Mouse (Mus musculus): ENCODE data around the gene Cdh18. TPM values are rescaled to one million over a fixed set of nuclear protein-coding genes. Genes with fewer than 3 reads are reported as not detected.
"Not testable (repeated sequence)": the region's sequence is repeated elsewhere in the genome, so short reads cannot be mapped to it uniquely, and the experiment has no call there.

Cdh18 gene
- polyA plus RNA-seq, 1 experiment from 2014 or later: not detected

DNA sequence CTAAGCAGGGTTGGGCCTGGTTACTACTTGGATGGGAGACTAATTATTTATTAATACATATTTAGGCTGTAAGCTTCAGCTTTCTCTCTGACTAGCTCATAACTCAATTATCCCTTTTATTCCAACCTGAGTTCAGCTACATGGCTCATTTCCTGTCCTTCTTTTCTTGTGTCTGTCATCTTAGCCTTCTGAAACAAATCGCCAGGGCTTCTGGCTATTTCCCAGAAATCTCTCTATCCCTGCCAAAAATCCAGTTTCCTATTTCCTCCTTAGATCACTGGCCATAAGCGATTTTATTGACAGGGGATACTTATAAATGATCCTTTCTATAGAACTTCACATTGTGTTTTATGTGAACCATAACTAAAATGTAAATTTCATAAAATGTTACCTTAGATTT lies 167.6 kb downstream of the Cdh18 start:
- Histone ChIP-seq H3K9me3 (ENCODE audit: low read length) (no peaks in the 10 kb centered on the region), H3K27me3 (replicated peaks; ENCODE audit: insufficient read depth, low read length) (no peaks in the 10 kb centered on the region), H3K4me1 (ENCODE audit: insufficient read depth, low read depth, low read length) (no peaks in the 10 kb centered on the region), H3K4me2 (replicated peaks; ENCODE audit: low read depth, low read length) (no peak overlapping the region), H3K9ac (replicated peaks; ENCODE audit: low read depth) (no peak overlapping the region), H3K4me3 (ENCODE audit: low read depth, low read length) (no peak overlapping the region), H3K27ac (ENCODE audit: low read length) (no peak overlapping the region), H3K36me3 (ENCODE audit: insufficient read depth, low read length) (no peaks in the 10 kb centered on the region)
- ATAC-seq: no peak
- WGBS: 62% methylated on average over 2 of the region's 2 CpGs
- TF ChIP-seq CTCF (IDR thresholded peaks at IDR 0.05): no peak
- no peak for TF ChIP-seq EP300 (IDR thresholded peaks at IDR 0.05)
- DNase-seq (ENCODE audit: low spot score): no peak

DNA sequence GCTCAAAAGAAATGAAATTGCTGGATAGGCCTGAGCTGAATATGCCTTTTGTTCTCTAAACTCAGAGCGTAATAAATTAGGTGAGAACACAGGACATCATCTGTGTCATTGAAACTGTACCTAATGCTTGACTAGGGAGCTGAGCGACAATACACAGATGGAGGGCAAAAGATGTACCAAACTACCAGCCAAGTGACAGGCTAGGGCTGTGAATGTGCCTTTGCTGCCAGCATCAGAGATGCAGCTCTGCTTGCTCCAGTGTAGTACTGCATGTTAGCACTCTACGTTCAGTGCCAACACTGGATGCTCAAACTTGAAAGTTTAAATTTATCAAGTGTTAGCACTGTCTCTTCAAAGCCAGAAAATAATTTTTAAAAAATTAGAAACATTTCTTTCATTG lies 168.9 kb downstream of the Cdh18 start:
- 68% methylated on average over 3 of the region's 3 CpGs for WGBS
- no peak overlapping the region for H3K9ac ChIP-seq (replicated peaks; ENCODE audit: low read depth)
- no peaks in the 10 kb centered on the region for H3K9me3 ChIP-seq (ENCODE audit: low read length)
- no peaks in the 10 kb centered on the region for H3K27me3 ChIP-seq (replicated peaks; ENCODE audit: insufficient read depth, low read length)
- no peak for DNase-seq (ENCODE audit: low spot score)
- H3K4me2 ChIP-seq (replicated peaks; ENCODE audit: low read depth, low read length): no peak overlapping the region
- no peaks in the 10 kb centered on the region for H3K36me3 ChIP-seq (ENCODE audit: insufficient read depth, low read length)
- no peaks in the 10 kb centered on the region for H3K4me1 ChIP-seq (ENCODE audit: insufficient read depth, low read depth, low read length)
- TF ChIP-seq EP300 (IDR thresholded peaks at IDR 0.05): no peak
- H3K27ac ChIP-seq (ENCODE audit: low read length): no peak overlapping the region
- H3K4me3 ChIP-seq (ENCODE audit: low read depth, low read length): no peak overlapping the region
- no peak for ATAC-seq

DNA sequence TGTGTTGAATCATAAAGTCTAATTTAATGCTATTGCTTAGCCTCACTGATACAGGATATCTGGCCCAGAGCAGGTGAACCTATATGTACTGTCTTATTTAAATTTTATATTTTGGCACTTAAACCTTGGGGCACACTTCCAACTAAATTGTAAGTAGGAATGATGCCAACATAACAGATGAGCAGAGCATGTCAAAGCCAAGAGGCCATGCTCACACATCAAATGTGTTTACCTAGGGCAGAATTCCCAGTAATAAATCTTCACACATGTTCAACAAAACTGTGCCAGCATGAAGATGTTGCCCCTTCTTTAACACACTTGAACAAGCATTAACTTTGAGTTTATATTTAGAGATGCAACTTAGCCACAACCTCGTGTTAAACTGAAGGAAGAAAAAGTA lies 177.8 kb downstream of the Cdh18 start:
- H3K36me3 ChIP-seq (ENCODE audit: insufficient read depth, low read length): no peaks in the 10 kb centered on the region
- H3K4me1 ChIP-seq (ENCODE audit: insufficient read depth, low read depth, low read length): no peaks in the 10 kb centered on the region
- no peaks in the 10 kb centered on the region for H3K9me3 ChIP-seq (ENCODE audit: low read length)
- no peaks in the 10 kb centered on the region for H3K27me3 ChIP-seq (replicated peaks; ENCODE audit: insufficient read depth, low read length)
- DNase-seq (ENCODE audit: low spot score): no peak
- ATAC-seq: no peak
- no peak overlapping the region for H3K9ac ChIP-seq (replicated peaks; ENCODE audit: low read depth)
- H3K4me2 ChIP-seq (replicated peaks; ENCODE audit: low read depth, low read length): no peak overlapping the region
- TF ChIP-seq CTCF (IDR thresholded peaks at IDR 0.05) (no peak), EP300 (IDR thresholded peaks at IDR 0.05) (no peak)
- no peak overlapping the region for H3K4me3 ChIP-seq (ENCODE audit: low read depth, low read length)
- H3K27ac ChIP-seq (ENCODE audit: low read length): no peak overlapping the region
- WGBS: 45% methylated on average over 1 of the region's 1 CpGs

DNA sequence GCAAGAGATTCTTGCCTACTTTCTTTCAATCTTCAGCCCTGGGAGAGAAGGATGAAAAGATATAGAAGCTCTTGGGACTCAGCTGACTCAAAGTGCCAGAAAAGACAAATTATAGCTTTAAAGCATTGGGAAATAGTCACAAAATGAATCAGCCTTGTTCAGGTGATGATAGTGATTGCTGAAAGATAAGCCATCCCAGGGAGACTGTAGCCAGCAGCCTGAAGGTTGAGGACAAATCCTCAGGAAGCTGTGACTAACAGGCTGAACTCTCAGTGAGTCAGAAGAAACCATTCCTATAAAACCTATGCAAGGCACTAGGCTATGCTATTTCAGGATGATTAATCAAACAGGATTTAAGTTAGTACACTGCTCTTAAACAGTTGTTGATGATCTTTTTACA lies 184.2 kb downstream of the Cdh18 start:
- TF ChIP-seq EP300 (IDR thresholded peaks at IDR 0.05) (no peak), CTCF (IDR thresholded peaks at IDR 0.05) (no peak)
- H3K9me3 ChIP-seq (ENCODE audit: low read length): no peaks in the 10 kb centered on the region
- no peaks in the 10 kb centered on the region for H3K4me1 ChIP-seq (ENCODE audit: insufficient read depth, low read depth, low read length)

DNA sequence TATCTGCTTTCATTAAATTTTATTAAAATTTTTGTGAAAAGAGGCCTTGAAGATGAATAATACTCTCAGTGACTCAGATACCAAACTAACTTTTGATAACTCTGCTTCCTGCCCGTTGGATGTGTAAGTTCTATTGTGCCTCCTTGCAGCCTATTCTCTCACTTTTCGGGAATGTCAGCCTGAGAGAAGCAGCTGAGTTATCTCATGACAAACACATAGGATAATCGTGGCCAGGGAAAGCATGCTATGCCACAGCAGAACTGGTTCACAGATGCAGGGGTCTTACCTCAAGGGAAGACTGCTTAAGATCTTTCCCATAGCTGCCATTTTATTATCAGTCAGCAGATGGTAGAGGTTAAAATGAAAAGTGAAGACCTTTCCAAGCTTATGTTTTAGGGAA lies 187.3 kb downstream of the Cdh18 start:
- Histone ChIP-seq H3K9ac (replicated peaks; ENCODE audit: low read depth) (no peak overlapping the region), H3K27me3 (replicated peaks; ENCODE audit: insufficient read depth, low read length) (no peaks in the 10 kb centered on the region), H3K36me3 (ENCODE audit: insufficient read depth, low read length) (no peaks in the 10 kb centered on the region), H3K4me1 (ENCODE audit: insufficient read depth, low read depth, low read length) (no peaks in the 10 kb centered on the region), H3K27ac (ENCODE audit: low read length) (no peak overlapping the region), H3K4me3 (ENCODE audit: low read depth, low read length) (no peak overlapping the region), H3K9me3 (ENCODE audit: low read length) (no peaks in the 10 kb centered on the region), H3K4me2 (replicated peaks; ENCODE audit: low read depth, low read length) (no peak overlapping the region)
- DNase-seq (ENCODE audit: low spot score) (no peak), ATAC-seq (no peak)
- TF ChIP-seq EP300 (IDR thresholded peaks at IDR 0.05) (no peak), CTCF (IDR thresholded peaks at IDR 0.05) (no peak)
- 47% methylated on average over 3 of the region's 3 CpGs for WGBS

More for the DNA sequence above, 184.2 kb downstream of the Cdh18 start:
- Histone ChIP-seq H3K27me3 (replicated peaks; ENCODE audit: insufficient read depth, low read length) (no peaks in the 10 kb centered on the region), H3K9ac (replicated peaks; ENCODE audit: low read depth) (no peak overlapping the region), H3K36me3 (ENCODE audit: insufficient read depth, low read length) (no peaks in the 10 kb centered on the region), H3K4me2 (replicated peaks; ENCODE audit: low read depth, low read length) (no peak overlapping the region), H3K27ac (ENCODE audit: low read length) (no peak overlapping the region), H3K4me3 (ENCODE audit: low read depth, low read length) (no peak overlapping the region)
- ATAC-seq: no peak
- DNase-seq (ENCODE audit: low spot score): no peak

DNA sequence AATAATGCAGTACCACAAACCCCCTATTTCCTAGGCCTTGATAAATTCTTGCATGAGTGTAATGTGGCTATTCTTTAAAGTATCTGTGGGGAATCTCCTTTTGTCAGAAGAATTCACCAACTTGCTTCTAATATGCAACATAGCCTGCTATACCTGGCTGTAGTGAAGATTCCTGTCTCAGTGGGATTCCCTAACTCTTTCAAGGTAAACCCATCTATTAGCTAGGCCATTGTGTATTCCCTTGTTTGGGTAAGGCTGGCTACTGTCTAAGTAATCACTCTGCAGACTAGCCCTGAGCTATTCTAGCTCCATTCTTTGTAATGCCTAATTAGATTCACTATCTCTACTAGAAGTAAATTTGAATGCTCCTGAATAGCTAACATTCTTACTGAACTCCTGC lies 212.4 kb downstream of the Cdh18 start:
- not testable (repeated sequence) for H3K4me3 ChIP-seq (ENCODE audit: low read depth, low read length); DNase-seq (ENCODE audit: low spot score); H3K27ac ChIP-seq (ENCODE audit: low read length); H3K36me3 ChIP-seq (ENCODE audit: insufficient read depth, low read length); H3K9ac ChIP-seq (replicated peaks; ENCODE audit: low read depth); ATAC-seq; H3K4me2 ChIP-seq (replicated peaks; ENCODE audit: low read depth, low read length); H3K27me3 ChIP-seq (replicated peaks; ENCODE audit: insufficient read depth, low read length); H3K9me3 ChIP-seq (ENCODE audit: low read length); H3K4me1 ChIP-seq (ENCODE audit: insufficient read depth, low read depth, low read length)

DNA sequence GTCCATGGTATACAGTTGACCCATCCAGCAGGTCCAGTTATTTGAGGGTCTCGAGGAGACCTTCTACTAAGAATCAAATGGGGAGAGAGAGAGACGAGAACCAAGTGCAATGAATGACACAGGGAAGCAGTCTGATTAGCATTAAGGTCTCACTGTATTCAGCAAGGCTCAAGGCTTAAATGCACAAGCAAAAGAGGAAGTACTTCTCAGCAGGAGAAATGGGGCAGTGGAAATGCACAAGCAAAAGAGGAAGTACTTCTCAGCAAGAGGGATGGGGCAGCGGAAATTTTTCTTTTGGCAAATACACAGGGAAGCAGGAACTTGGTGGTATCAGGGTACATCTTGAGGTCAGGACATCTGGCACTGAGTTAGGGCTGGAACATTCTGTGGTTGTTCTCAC lies 217.8 kb downstream of the Cdh18 start:
- not testable (repeated sequence) for H3K36me3 ChIP-seq (ENCODE audit: insufficient read depth, low read length); H3K4me3 ChIP-seq (ENCODE audit: low read depth, low read length); H3K4me2 ChIP-seq (replicated peaks; ENCODE audit: low read depth, low read length); ATAC-seq; H3K27me3 ChIP-seq (replicated peaks; ENCODE audit: insufficient read depth, low read length); H3K9me3 ChIP-seq (ENCODE audit: low read length); H3K27ac ChIP-seq (ENCODE audit: low read length); DNase-seq (ENCODE audit: low spot score); H3K4me1 ChIP-seq (ENCODE audit: insufficient read depth, low read depth, low read length); H3K9ac ChIP-seq (replicated peaks; ENCODE audit: low read depth)
- 77% methylated on average over 3 of the region's 3 CpGs for WGBS
